12 mouse cellular contexts compared by ENCODE assay signal in the genomic region with DNA sequence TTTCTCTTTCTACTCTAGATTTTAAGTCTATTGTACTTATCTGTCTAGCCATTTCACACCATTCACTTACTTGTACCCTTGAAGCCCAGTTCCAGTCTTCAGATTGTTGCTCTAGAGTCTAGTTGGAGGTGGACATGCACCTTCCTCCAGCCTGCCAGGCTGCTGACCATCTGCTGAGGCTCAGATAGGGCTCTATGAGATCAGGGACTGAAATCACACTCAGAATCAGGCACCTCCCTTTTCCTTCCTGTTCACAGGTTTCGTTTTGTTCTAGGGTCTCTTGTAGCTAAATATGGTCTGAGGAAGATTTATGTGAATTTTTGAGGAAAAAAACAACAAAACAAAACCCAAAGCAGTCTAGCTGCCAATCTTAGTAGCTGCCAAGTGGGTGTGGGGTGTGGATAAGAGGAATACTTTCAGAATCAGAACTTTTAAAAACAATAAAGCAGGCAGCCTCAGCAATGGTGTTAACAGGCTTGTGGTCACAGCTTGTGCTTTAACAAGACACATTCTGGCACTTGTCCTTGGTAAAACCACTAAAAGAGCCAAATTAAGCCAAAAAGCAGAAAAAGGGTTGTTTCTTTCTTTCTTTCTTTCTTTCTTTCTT.
A peak's percentile ranks its signal among the peaks of the same experiment; 100 is the strongest.
DNase-seq lines count a peak whose midpoint lies in the region; ATAC-seq lines count a peak whose summit lies in the region.
"Had no signal": no experiment of that assay in that cellular context is flagged by ENCODE, and none has a peak within 500 bp of the region (broad histone marks: within the 10 kb centered on the region; RNA-seq: fewer than 3 reads in every experiment).

No protein-coding gene starts in this region.

- no peaks in the 10 kb centered on the region for H3K36me3 ChIP-seq in forebrain, embryonic 15.5 days
- H3K36me3 ChIP-seq: limb, embryonic 15.5 days had no signal

- H3K27ac ChIP-seq in forebrain, embryonic 15.5 days (replicated peaks): no peak overlapping the region
- H3K27ac ChIP-seq: limb, embryonic 15.5 days had no signal

- no peaks in the 10 kb centered on the region for H3K4me1 ChIP-seq in forebrain, embryonic 15.5 days
- H3K4me1 ChIP-seq: limb, embryonic 15.5 days had no signal

- peak; percentile 75; the same call in 1 of the 2 replicates for ATAC-seq in neutrophil, adult 5-6 weeks (ENCODE audit: extremely low read depth, insufficient number of reproducible peaks, low FRiP score, poor library complexity, severe bottlenecking)
- no peak for ATAC-seq in forebrain, embryonic 15.5 days (replicated peaks)
- ATAC-seq: intestine, postnatal 0 days had no signal

- 44% methylated on average over 1 of the region's 1 CpGs for WGBS in forebrain, embryonic 15.5 days

- H3K4me2 ChIP-seq in forebrain, embryonic 15.5 days (replicated peaks): no peak overlapping the region
- H3K4me2 ChIP-seq: limb, embryonic 15.5 days had no signal

- peak; percentile 24 for DNase-seq in heart, adult 8-10 months (ENCODE audit: low spot score)
- no peak for DNase-seq in heart, postnatal 25 days (ENCODE audit: low spot score)
- peak; percentile 4 for DNase-seq in thymus, postnatal 14 days
- DNase-seq in thymus, postnatal 10 days (ENCODE audit: low spot score in 2 of 2): no peak
- peak; percentile 71 for DNase-seq in induced T-regulatory cell, adult 2 months (ENCODE audit: low read depth)
- no peak for DNase-seq in frontal cortex, postnatal 36 days (ENCODE audit: low spot score in 2 of 2)
- DNase-seq: cerebellum, adult 2 months; right cerebral cortex, postnatal 4 days had no signal

- no peak overlapping the region for H3K9ac ChIP-seq in forebrain, embryonic 15.5 days (replicated peaks)
- H3K9ac ChIP-seq: limb, embryonic 15.5 days had no signal

- intact Hi-C loops in heart, postnatal 25 days (cut with DNase I): loop anchor here (10.0 kb wide), 1 partner anchor 104 kb away; no protein-coding TSS in a partner anchor

- H3K9me3 ChIP-seq in forebrain, embryonic 15.5 days: no peaks in the 10 kb centered on the region; the same call in 1 of the 2 replicates
- H3K9me3 ChIP-seq: limb, embryonic 15.5 days had no signal

- no peaks in the 10 kb centered on the region for H3K27me3 ChIP-seq in forebrain, embryonic 15.5 days
- H3K27me3 ChIP-seq: limb, embryonic 15.5 days had no signal

- no peak overlapping the region for H3K4me3 ChIP-seq in forebrain, embryonic 15.5 days
- H3K4me3 ChIP-seq: limb, embryonic 15.5 days had no signal

Comparison
In these comparisons a context has a peak if more than half of its experiments do, and no peak if none do; other contexts are left out.
1. DNase-seq: peak in heart, adult 8-10 months (single experiment), thymus, postnatal 14 days (single experiment) and induced T-regulatory cell, adult 2 months (single experiment); none in heart, postnatal 25 days (single experiment), thymus, postnatal 10 days (0 of 2) and frontal cortex, postnatal 36 days (0 of 2).